Mouse (Mus musculus) heart, postnatal 10 days (tissue): Measurements from ENCODE around the gene Gm17490. TPM values are rescaled to one million over a fixed set of nuclear protein-coding genes. Genes with fewer than 3 reads are reported as not detected.

Experiments used
- DNase-seq, 2 experiments: peaks; one replicate each; pipeline ENCODE4 v3.0.0; 2021
- intact Hi-C: fragments of 180-260 bp; cut with DNase I; formaldehyde crosslinking; loops from one replicate; pipeline ENCODE4 v1.15.1; 2025
- total RNA-seq, 2 experiments: library from RNA; stranded (reverse); gene quantifications; 2 replicates each; pipeline ENCODE4 v1.2.3; 2021

Gene Gm17490
- not detected for total RNA-seq

DNA sequence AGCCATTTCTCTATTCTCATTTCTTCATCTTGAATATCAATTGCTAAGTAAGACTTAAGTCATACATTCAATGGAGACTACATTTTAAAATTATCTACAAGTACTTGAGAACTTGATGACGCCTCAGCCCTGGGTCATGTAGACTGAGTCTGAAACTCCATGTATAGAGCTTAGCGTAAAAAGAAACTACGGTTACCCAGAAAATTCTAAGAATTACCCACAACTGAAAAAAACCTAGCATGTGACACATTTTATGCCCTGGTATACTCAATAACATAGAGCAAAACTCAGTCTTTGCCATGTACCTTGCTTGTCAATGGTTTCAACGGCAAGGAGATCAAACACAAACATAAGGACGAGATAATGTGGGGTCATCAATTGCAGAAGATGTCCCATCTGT, at the start of gene Gm17490:
Gene Gm17490 (minus strand): TSS at position 375 of the 400 bp plus-strand sequence.
- no peak for DNase-seq
- intact Hi-C loops: no loop called here

DNA sequence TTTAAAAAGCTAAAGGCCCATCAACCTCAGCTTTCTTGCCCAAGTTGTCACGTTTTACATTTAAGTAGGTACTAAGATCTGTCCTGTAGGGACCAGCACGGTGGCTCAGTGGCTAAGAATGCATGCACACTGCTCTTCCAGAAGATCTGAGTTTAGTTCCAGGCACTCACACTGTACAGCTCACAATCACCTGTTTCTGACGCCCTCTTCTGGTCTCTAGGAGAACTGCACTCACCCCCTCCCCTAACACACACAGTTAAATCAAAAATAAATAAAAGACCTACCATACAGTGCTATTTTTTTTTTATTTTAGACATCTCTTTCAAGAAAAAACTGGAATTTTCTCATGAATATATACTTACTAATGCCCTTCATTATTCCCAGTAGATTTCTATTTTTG, 46.1 kb upstream of the Gm17490 start:
- intact Hi-C loops: no loop called here
- no peak for DNase-seq

DNA sequence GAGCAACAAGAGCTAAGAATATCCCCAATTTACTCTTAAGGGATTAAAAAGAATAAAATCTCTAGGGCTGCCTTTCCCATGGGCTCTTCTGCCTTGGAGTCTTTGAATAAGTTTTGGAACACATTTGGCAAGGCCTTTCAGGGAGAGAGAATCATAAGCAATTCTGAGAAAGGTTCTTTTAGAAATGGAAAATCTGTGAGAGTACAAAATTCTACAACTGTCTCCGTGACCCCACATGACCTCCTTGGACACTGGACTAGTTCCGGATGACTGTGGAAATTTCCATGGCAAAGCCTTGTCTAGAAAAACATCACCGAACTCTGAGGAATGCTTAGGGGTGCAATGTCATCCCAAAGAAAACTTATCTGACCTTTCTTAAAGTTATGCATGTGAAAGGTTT, 39.3 kb upstream of the Gm17490 start:
- intact Hi-C loops: no loop called here
- no peak for DNase-seq

DNA sequence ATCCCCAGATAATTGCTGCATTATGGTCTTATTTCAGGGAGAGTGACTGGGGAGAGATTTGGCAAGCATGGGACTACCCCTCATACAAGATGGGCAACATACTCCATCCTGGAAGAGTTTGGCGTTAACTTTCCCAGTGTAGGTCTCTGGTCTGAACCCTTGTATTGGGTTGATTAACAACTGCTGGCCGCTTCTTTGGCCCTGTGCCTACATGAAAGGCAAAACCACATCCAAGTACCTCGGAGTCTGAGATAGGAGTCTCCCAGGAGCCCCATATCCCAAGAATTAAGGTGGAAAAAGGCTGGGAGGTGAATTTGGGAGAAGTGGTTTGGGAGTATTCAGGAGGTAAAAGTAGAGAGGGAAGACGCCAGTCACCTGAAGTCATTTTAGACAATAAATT, 38.7 kb upstream of the Gm17490 start:
- DNase-seq: no peak
- intact Hi-C loops: loop anchor here (5.0 kb wide), 2 partner anchors 63 to 207 kb away; partner anchors contain the start of gene Rbm17

DNA sequence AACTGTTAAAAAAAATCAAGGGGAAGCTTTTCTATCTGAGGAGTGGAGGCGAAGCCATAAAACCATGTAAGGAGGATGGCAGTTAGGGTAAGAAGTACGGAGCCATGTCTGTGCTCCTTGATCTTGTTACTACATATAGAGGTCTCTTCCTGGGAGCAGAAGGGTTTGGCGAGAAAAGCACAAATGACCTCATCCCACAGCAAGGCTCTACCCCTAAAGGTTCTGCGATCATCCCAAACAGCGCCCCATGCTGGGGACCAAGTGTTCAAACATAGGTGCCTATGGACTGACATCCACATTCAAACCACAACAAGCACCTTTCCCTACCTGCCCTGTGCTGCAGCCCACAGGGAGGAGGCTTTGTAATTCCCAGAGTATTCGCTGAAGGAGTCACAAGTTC, 38.3 kb upstream of the Gm17490 start:
- peak in 1 of 2 experiments; percentile 39 for DNase-seq
- intact Hi-C loops: loop anchor here (5.0 kb wide), 2 partner anchors 62 to 208 kb away; partner anchors contain the start of gene Rbm17

DNA sequence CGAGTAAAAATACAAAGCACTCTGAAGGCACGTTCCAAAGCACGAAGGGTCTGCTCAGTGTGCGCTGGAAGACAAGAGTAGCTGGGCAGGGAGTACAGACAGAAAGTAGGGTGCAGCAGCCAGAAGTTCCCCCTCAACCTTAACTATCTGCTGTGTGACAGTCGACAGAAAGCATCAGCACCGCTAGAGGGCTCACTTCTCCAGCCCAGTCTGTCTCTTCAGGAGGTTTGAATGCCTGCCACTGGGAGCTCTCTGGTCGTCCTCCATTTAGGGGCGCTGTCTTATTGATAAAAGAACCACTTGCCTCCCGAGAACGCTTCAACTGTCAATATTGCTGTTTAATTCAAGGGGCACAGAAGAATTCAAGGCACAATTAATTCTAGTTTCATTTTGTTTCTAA, 37.9 kb upstream of the Gm17490 start:
- intact Hi-C loops: loop anchor here (5.0 kb wide), 2 partner anchors 62 to 208 kb away; partner anchors contain the start of gene Rbm17
- DNase-seq: peak; percentile 86 to 89

DNA sequence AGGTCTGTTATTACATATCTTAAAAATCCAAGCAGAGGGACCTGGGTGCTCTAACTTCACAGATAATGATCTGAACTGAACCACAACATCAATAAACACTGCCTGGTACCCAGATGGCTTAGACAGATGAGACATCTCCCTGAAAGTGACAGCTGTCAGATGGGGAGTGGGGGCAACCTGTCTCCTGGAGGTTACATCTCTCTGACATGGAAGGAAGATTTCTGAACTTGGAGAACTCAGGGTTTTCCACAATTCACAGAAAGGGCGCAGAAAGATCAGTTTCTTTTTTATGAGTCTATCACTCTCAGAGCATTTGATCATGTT, 36.8 kb upstream of the Gm17490 start:
- intact Hi-C loops: loop anchor here (5.0 kb wide), 2 partner anchors 61 to 209 kb away; partner anchors contain the start of gene Rbm17
- DNase-seq: no peak

DNA sequence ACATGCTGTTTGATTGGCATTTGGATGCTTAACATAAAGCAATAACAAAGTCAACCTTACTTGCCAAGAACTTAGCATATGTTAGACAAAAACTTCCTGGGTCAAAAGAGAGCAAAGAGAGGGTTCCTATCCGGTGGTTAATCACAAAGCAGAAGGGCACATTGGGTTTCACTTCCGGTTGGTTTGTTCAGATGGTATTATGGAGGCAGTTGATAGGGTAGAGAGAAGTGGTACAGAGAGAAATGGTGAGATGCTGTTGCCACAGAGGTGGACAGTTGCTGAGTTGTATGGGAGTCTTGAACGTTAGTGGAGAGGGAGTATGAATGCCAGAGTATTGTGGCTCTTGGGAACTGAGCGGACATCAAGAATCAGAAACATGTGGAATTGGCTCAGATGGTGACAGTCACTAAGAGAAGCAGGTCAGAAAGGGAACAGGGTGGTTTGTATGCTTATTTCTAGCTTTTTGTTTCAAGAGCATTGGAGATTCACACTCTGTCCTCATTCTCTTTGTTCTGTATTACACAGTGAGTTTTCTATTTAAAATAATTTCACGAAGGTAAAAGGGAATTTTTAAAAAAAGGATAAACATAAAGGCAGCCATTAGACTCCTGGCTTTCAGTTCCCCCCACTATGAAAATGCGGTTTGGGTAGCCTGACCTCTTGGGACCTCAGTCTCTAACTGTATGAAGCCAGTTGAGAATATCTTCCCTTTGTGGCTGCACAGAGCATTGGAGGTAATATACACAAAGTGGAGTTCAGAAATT, 36.3 kb upstream of the Gm17490 start:
- DNase-seq: no peak
- intact Hi-C loops: loop anchor here (5.0 kb wide), 2 partner anchors 60 to 210 kb away; partner anchors contain the start of gene Rbm17

DNA sequence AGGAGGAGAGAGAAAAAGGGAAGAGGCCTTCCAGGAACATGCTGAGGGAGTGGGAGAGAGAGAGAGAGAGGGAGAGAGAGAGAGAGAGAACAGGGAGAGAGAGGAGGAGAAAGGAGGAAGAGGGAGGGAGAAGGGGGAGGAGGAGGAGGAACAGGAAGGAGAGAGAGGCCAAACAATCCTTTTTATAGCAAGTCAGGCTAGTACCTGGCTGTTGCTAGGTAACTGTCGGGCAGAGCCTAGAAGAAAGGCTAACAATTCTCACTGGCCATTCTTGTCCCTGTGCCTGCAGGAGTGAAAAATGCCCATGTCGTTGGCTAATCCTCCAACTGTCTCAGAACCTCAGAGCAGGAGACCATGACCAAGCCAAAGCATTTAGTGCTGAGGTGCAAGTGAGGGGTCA, 33.2 kb upstream of the Gm17490 start:
- intact Hi-C loops: no loop called here
- no peak for DNase-seq

DNA sequence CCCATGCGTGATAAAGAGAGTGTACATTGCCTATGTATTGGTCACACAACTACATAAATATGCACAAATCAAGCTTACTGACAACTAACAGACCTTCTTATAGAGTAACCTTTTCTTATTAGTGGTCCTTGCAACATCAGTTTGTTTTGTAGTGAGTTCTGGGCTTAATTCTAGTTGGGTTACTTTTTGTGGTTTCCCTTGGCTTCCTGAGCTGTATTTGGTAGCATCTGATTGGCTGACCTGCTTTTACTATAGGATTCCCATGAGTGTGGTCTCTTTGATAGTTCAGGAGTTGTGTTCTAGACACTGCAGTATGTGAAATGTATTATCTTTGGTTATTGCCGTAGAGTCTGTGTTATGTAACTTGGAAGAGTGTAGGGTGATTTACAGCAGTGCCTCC, 31.5 kb upstream of the Gm17490 start:
- intact Hi-C loops: no loop called here
- no peak for DNase-seq

DNA sequence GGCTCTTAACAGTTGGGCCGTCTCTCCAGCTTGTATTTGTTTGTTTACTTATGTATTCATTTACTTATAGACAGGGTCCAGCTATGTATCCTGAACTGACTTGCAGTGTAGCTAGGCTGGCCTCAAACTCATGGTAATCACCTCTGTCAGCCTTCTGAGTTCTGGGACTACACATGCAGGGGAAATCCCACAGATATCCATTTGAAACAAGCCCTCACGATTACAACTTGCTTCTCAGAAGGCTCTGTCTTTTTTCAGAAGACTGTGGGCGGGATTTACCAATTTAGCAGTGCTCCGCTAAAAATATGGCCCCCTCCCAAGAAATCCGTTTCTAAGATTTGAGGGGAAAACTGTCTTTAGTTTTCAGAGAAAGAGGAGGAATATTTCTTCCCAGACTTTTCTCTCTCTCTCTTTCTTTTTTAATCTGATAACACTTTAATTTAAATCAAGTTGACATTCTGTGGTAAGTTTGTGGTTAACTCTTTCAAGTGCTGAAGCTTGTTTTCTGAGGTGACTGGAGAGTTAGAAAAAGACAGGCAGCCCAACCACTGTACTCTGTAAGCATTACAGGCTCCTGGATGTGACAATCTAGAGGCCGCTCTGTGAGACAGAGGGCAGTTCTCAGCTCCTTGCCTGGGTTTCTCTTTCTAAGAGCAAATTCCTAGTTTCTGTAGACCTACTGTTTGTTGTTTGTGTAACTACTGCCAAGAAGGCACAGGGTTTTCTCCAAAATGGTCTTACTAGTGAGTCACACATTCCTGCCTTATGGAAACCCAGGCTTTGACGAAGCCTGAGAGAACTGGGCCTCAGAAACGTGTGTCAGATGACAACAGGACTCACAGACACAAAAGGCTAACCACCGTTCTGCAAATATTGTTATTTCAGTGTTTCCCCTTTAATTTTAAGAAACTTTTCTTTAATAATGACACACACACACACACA, 29.2 kb upstream of the Gm17490 start:
- intact Hi-C loops: no loop called here
- DNase-seq: no peak

DNA sequence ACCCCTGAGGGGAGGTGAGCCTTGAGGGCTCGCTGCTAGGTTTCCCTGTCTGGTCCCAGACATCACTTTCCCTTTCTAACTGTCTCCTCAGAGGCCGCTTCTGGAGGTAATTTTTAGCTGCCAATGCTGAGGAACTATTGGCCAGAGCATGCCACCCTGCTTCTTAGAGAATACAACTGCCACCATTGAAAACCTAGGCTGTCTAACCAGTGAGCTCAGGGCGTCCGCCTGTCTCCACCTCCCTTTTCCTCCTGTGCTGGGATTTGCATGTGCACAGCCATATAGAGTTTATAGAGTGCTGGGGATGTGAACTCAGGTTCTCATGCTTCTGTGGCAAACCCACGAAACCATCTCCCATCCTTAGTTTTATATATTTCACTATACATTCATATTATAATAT, 27.7 kb upstream of the Gm17490 start:
- intact Hi-C loops: no loop called here
- no peak for DNase-seq

DNA sequence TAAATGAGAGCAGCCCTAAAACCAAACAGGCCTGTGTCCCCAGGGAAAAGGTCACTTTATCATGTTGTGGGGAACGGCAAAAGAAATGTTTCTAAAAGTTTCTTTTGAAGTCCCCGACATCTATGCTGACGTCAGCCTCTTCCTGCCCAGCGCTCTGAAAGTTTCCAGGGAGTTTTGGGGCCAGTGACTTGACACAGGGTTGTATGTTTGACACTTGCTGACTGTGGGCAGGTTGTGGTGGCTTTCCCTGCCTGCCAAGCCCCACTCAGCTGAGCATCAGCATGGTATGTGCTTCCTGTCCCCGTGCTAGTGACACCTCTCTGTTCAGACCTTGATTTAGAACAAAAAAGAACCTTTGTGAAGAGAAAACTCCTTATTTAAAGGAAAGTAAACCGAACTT, 27.3 kb upstream of the Gm17490 start:
- no peak for DNase-seq
- intact Hi-C loops: no loop called here

DNA sequence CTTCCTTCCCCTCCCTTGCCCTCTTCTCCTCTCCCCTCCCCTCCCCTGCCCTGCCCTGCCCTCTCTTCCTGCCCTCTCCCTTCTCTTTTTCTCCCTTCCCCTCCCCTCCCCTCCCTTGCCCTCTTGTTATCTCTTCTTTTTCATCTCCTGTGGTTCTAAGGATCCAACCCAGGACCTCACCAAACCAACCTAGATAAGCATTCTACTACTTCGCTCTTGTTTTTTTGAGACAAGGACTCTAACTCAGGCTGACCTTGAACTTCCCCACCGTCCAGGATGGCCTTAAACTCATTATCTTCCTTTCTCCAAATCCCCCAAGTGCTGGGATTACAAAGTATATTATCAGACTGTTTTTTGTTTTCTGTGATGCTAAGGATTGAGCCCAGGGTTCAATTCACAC, 26.7 kb upstream of the Gm17490 start:
- intact Hi-C loops: no loop called here
- no peak for DNase-seq

DNA sequence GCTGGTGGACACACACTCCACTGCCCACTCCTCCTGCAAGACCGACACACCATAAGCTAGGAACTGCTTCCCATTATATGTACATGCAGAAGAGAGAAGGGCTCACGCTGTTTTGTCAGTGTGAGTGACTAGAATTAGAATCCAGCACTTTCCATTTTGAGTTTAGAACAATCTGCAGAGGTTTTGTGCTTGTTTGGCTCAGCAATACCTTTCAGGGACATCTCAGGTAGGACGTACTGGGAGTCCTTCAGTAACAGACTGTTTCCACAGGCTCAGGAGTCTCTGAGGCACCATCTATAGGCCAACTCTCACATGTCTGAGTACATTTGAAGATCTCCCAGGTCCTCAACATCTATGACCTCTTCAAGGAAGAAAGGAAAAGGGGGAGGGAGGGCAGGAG, 26.1 kb upstream of the Gm17490 start:
- DNase-seq: no peak
- intact Hi-C loops: no loop called here

DNA sequence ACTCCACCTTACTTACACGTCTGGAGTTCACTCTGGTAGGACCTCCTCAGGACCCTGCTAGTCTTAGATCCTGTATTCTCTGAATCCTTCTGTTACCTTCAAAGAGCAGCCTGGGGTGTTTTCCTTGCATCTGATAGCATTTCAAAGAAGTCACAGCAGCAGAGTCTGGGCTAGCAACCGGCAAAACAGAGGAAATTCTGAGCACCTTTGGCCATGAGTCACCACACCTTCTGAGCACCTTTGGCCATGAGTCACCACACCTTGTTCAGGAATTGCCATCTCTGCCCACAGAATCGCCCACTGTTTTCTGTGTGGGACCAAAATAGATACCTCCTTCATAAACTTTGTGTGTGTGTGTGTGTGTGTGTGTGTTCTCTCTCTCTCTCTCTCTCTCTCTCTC, 25.4 kb upstream of the Gm17490 start:
- DNase-seq: no peak
- intact Hi-C loops: no loop called here

DNA sequence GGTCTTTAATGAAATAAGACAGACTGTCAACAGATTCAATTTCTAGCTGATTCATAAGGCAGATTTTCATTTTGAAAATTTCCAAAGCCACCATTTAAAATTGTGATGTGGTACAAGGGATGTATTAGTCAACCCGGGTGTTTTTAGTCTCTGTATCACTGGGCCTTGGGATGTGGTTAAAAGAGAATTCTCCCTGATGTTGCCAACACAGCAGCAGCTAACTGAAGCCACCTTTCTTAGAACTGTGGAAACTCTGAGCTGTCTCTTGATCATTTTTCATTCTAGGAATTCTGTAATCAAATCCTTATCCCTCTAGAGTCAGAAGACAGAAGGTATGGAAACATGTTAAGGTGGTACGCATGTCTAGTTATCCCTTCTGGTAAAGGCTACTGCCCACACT, 19.2 kb upstream of the Gm17490 start:
- DNase-seq: no peak
- intact Hi-C loops: no loop called here

DNA sequence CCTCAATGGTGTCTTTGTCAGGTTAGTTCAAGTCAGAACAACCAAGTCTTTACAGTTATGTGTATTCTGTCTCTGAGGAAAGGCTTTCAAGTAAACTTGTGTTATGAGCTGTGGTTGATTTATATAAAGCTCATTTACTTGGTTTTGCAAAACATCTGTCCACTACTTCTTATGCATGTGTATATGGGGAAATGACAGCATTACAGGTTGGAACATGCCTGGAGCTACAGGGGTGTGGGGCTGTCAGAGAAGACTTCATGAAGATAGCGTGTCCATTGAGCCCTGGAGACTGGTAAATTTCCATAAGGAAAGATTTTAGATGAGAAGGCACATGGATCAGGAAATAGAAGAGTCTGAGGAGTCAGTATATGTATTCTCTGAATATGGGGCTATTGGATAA, 18.0 kb upstream of the Gm17490 start:
- intact Hi-C loops: no loop called here
- DNase-seq: no peak

DNA sequence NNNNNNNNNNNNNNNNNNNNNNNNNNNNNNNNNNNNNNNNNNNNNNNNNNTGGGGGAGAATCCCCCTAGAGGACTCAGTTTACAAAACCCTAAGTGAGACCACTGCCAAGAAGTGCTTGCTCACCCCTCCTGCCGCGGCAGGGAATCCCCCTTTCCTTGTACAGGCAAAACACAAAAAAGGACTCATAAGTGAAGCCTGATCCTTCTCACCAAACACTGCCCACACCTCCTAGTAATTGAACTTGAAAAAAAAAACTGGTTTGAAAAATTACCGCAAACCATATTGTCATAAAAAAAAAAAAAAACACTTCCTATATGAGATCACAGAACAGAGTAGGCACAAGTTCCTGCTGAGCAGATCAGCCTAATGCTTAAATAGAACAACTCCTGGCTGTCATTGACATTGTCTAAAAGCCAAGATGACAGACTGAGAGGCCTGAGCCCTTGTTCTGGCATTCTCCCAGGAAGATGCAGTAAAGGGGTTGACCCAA, 16.4 kb upstream of the Gm17490 start, which contains the start of gene Il2ra:
Gene Il2ra (plus strand): TSS at position 357 of the 491 bp plus-strand sequence.
- DNase-seq: no peak
- intact Hi-C loops: no loop called here

DNA sequence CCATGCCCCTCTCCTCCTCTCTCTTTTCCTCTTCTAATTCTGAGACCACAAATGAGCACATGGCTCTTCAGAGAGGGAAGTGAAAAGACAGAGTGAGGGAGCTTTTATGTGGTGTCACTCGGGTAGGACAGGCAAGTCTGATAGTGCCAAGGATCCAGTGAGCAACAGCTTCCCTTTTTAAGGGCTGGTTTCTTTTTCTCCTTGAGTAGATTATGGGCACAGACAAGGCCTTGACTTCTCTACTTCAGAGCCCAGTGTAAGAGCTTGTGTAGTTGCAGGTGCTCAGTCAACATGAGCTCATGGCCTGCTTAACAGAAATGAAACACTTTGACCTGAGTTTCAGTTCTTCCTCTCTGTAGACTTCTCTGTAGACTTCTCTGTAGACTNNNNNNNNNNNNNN, 11.1 kb upstream of the Gm17490 start:
- intact Hi-C loops: no loop called here
- no peak for DNase-seq

DNA sequence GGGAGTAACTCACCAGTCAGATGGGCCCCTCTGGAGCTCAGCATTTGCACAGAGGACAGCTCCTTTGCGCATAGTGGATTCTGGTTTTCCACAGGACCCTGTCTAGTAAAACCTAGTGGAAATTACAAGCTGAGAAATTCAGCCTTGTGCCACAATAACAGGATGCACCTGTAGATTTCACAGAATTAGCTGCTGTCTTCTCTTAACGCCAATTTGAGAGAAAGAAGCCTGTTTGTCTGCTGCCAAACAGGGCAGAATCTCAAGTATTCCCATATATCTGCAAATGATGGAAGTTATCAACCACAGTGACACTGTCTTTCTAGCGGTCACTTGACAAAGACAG, 10.0 kb upstream of the Gm17490 start:
- DNase-seq: no peak

More for the DNA sequence above, 10.0 kb upstream of the Gm17490 start:
- intact Hi-C loops: no loop called here
